Mouse (Mus musculus): ENCODE results near the gene Cycs. TPM values are rescaled to one million over a fixed set of nuclear protein-coding genes. Genes with fewer than 3 reads are reported as not detected.

Gene Cycs
- polyA plus RNA-seq, 1 experiment from 2014 or later, result 54.7 TPM

GRCm38 (mm10) chr6:50535346-50535745, 31.0 kb downstream of the Cycs start:
- Histone ChIP-seq H3K27ac (ENCODE audit: low read length) (no peak overlapping the region), H3K36me3 (ENCODE audit: control insufficient read depth, insufficient read depth, low read length) (no peaks in the 10 kb centered on the region), H3K9me3 (ENCODE audit: control insufficient read depth, low read depth, low read length) (no peaks in the 10 kb centered on the region), H3K4me2 (replicated peaks; ENCODE audit: low read depth, low read length) (no peak overlapping the region), H3K4me3 (ENCODE audit: low read depth, low read length) (no peak overlapping the region), H3K4me1 (ENCODE audit: control insufficient read depth, insufficient read depth, low read length) (no peaks in the 10 kb centered on the region), H3K9ac (replicated peaks; ENCODE audit: low read depth, low read length) (no peak overlapping the region), H3K27me3 (ENCODE audit: control insufficient read depth, insufficient read depth, low read length) (no peaks in the 10 kb centered on the region)
- 85% methylated on average over 3 of the region's 3 CpGs for WGBS
- no peak for ATAC-seq (ENCODE audit: insufficient number of reproducible peaks, insufficient read depth, low FRiP score, low read depth)

GRCm38 (mm10) chr6:50531920-50532319, 34.4 kb downstream of the Cycs start:
- no peak for ATAC-seq (ENCODE audit: insufficient number of reproducible peaks, insufficient read depth, low FRiP score, low read depth)
- Histone ChIP-seq H3K36me3 (ENCODE audit: control insufficient read depth, insufficient read depth, low read length) (no peaks in the 10 kb centered on the region), H3K4me1 (ENCODE audit: control insufficient read depth, insufficient read depth, low read length) (no peaks in the 10 kb centered on the region), H3K4me2 (replicated peaks; ENCODE audit: low read depth, low read length) (no peak overlapping the region), H3K27ac (ENCODE audit: low read length) (no peak overlapping the region), H3K9ac (replicated peaks; ENCODE audit: low read depth, low read length) (no peak overlapping the region), H3K27me3 (ENCODE audit: control insufficient read depth, insufficient read depth, low read length) (no peaks in the 10 kb centered on the region), H3K9me3 (ENCODE audit: control insufficient read depth, low read depth, low read length) (no peaks in the 10 kb centered on the region), H3K4me3 (ENCODE audit: low read depth, low read length) (no peak overlapping the region)
- WGBS, result 84% methylated on average over 8 of the region's 8 CpGs

GRCm38 (mm10) chr6:50531003-50531402, 35.3 kb downstream of the Cycs start:
- Histone ChIP-seq H3K4me2 (replicated peaks; ENCODE audit: low read depth, low read length) (no peak overlapping the region), H3K9me3 (ENCODE audit: control insufficient read depth, low read depth, low read length) (no peaks in the 10 kb centered on the region), H3K36me3 (ENCODE audit: control insufficient read depth, insufficient read depth, low read length) (no peaks in the 10 kb centered on the region), H3K9ac (replicated peaks; ENCODE audit: low read depth, low read length) (no peak overlapping the region), H3K27ac (ENCODE audit: low read length) (no peak overlapping the region), H3K4me1 (ENCODE audit: control insufficient read depth, insufficient read depth, low read length) (no peaks in the 10 kb centered on the region), H3K27me3 (ENCODE audit: control insufficient read depth, insufficient read depth, low read length) (no peaks in the 10 kb centered on the region), H3K4me3 (ENCODE audit: low read depth, low read length) (no peak overlapping the region)
- ATAC-seq (ENCODE audit: insufficient number of reproducible peaks, insufficient read depth, low FRiP score, low read depth), result no peak
- 82% methylated on average over 3 of the region's 3 CpGs for WGBS

GRCm38 (mm10) chr6:50529194-50529593, 37.1 kb downstream of the Cycs start:
- H3K9me3 ChIP-seq (ENCODE audit: control insufficient read depth, low read depth, low read length), result no peaks in the 10 kb centered on the region
- WGBS, result 80% methylated on average over 11 of the region's 11 CpGs
- no peak overlapping the region for H3K4me2 ChIP-seq (replicated peaks; ENCODE audit: low read depth, low read length)
- H3K9ac ChIP-seq (replicated peaks; ENCODE audit: low read depth, low read length), result no peak overlapping the region
- H3K27ac ChIP-seq (ENCODE audit: low read length), result no peak overlapping the region
- no peaks in the 10 kb centered on the region for H3K36me3 ChIP-seq (ENCODE audit: control insufficient read depth, insufficient read depth, low read length)
- H3K27me3 ChIP-seq (ENCODE audit: control insufficient read depth, insufficient read depth, low read length), result no peaks in the 10 kb centered on the region
- no peaks in the 10 kb centered on the region for H3K4me1 ChIP-seq (ENCODE audit: control insufficient read depth, insufficient read depth, low read length)
- no peak for ATAC-seq (ENCODE audit: insufficient number of reproducible peaks, insufficient read depth, low FRiP score, low read depth)
- H3K4me3 ChIP-seq (ENCODE audit: low read depth, low read length), result no peak overlapping the region

- Histone ChIP-seq H3K27ac (ENCODE audit: low read length) (no peak overlapping the region), H3K4me1 (ENCODE audit: control insufficient read depth, insufficient read depth, low read length) (no peaks in the 10 kb centered on the region), H3K9ac (replicated peaks; ENCODE audit: low read depth, low read length) (no peak overlapping the region), H3K4me3 (ENCODE audit: low read depth, low read length) (no peak overlapping the region), H3K27me3 (ENCODE audit: control insufficient read depth, insufficient read depth, low read length) (no peaks in the 10 kb centered on the region), H3K9me3 (ENCODE audit: control insufficient read depth, low read depth, low read length) (no peaks in the 10 kb centered on the region), H3K36me3 (ENCODE audit: control insufficient read depth, insufficient read depth, low read length) (no peaks in the 10 kb centered on the region), H3K4me2 (replicated peaks; ENCODE audit: low read depth, low read length) (no peak overlapping the region)
- ATAC-seq (ENCODE audit: insufficient number of reproducible peaks, insufficient read depth, low FRiP score, low read depth), result no peak
- 79% methylated on average over 9 of the region's 9 CpGs for WGBS
These were observed 38.9 kb downstream of the Cycs start for GRCm38 (mm10) chr6:50527416-50527815.

GRCm38 (mm10) chr6:50526597-50527024, 39.7 kb downstream of the Cycs start:
- no peak overlapping the region for H3K4me3 ChIP-seq (ENCODE audit: low read depth, low read length)
- H3K9ac ChIP-seq (replicated peaks; ENCODE audit: low read depth, low read length), result no peak overlapping the region
- no peaks in the 10 kb centered on the region for H3K36me3 ChIP-seq (ENCODE audit: control insufficient read depth, insufficient read depth, low read length)
- H3K27ac ChIP-seq (ENCODE audit: low read length), result no peak overlapping the region
- WGBS, result 24% methylated on average over 7 of the region's 7 CpGs
- no peak for ATAC-seq (ENCODE audit: insufficient number of reproducible peaks, insufficient read depth, low FRiP score, low read depth)
- no peaks in the 10 kb centered on the region for H3K9me3 ChIP-seq (ENCODE audit: control insufficient read depth, low read depth, low read length)
- H3K4me1 ChIP-seq (ENCODE audit: control insufficient read depth, insufficient read depth, low read length), result no peaks in the 10 kb centered on the region
- no peak overlapping the region for H3K4me2 ChIP-seq (replicated peaks; ENCODE audit: low read depth, low read length)
- no peaks in the 10 kb centered on the region for H3K27me3 ChIP-seq (ENCODE audit: control insufficient read depth, insufficient read depth, low read length)

GRCm38 (mm10) chr6:50525846-50526245, 40.5 kb downstream of the Cycs start:
- no peak overlapping the region for H3K4me2 ChIP-seq (replicated peaks; ENCODE audit: low read depth, low read length)
- no peak for ATAC-seq (ENCODE audit: insufficient number of reproducible peaks, insufficient read depth, low FRiP score, low read depth)
- no peaks in the 10 kb centered on the region for H3K36me3 ChIP-seq (ENCODE audit: control insufficient read depth, insufficient read depth, low read length)
- H3K4me1 ChIP-seq (ENCODE audit: control insufficient read depth, insufficient read depth, low read length), result no peaks in the 10 kb centered on the region
- 88% methylated on average over 8 of the region's 8 CpGs for WGBS
- no peak overlapping the region for H3K9ac ChIP-seq (replicated peaks; ENCODE audit: low read depth, low read length)
- H3K27ac ChIP-seq (ENCODE audit: low read length), result no peak overlapping the region
- H3K9me3 ChIP-seq (ENCODE audit: control insufficient read depth, low read depth, low read length), result no peaks in the 10 kb centered on the region
- H3K4me3 ChIP-seq (ENCODE audit: low read depth, low read length), result no peak overlapping the region
- no peaks in the 10 kb centered on the region for H3K27me3 ChIP-seq (ENCODE audit: control insufficient read depth, insufficient read depth, low read length)

GRCm38 (mm10) chr6:50524261-50524896, 42.0 kb downstream of the Cycs start:
- no peak overlapping the region for H3K4me3 ChIP-seq (ENCODE audit: low read depth, low read length)
- no peaks in the 10 kb centered on the region for H3K36me3 ChIP-seq (ENCODE audit: control insufficient read depth, insufficient read depth, low read length)
- ATAC-seq (ENCODE audit: insufficient number of reproducible peaks, insufficient read depth, low FRiP score, low read depth), result no peak
- H3K9ac ChIP-seq (replicated peaks; ENCODE audit: low read depth, low read length), result no peak overlapping the region
- no peak overlapping the region for H3K27ac ChIP-seq (ENCODE audit: low read length)
- H3K4me2 ChIP-seq (replicated peaks; ENCODE audit: low read depth, low read length), result no peak overlapping the region
- H3K27me3 ChIP-seq (ENCODE audit: control insufficient read depth, insufficient read depth, low read length), result no peaks in the 10 kb centered on the region
- no peaks in the 10 kb centered on the region for H3K9me3 ChIP-seq (ENCODE audit: control insufficient read depth, low read depth, low read length)
- WGBS, result 73% methylated on average over 10 of the region's 10 CpGs
- no peaks in the 10 kb centered on the region for H3K4me1 ChIP-seq (ENCODE audit: control insufficient read depth, insufficient read depth, low read length)

GRCm38 (mm10) chr6:50522772-50523171, 43.6 kb downstream of the Cycs start:
- no peaks in the 10 kb centered on the region for H3K9me3 ChIP-seq (ENCODE audit: control insufficient read depth, low read depth, low read length)
- no peak overlapping the region for H3K27ac ChIP-seq (ENCODE audit: low read length)
- no peak overlapping the region for H3K4me2 ChIP-seq (replicated peaks; ENCODE audit: low read depth, low read length)
- H3K4me1 ChIP-seq (ENCODE audit: control insufficient read depth, insufficient read depth, low read length), result no peaks in the 10 kb centered on the region
- no peaks in the 10 kb centered on the region for H3K36me3 ChIP-seq (ENCODE audit: control insufficient read depth, insufficient read depth, low read length)
- ATAC-seq (ENCODE audit: insufficient number of reproducible peaks, insufficient read depth, low FRiP score, low read depth), result no peak
- H3K9ac ChIP-seq (replicated peaks; ENCODE audit: low read depth, low read length), result no peak overlapping the region
- 95% methylated on average over 7 of the region's 7 CpGs for WGBS
- no peaks in the 10 kb centered on the region for H3K27me3 ChIP-seq (ENCODE audit: control insufficient read depth, insufficient read depth, low read length)
- no peak overlapping the region for H3K4me3 ChIP-seq (ENCODE audit: low read depth, low read length)
